Mouse (Mus musculus): ENCODE data around the gene Gm10282.

Gene Gm10282

DNA sequence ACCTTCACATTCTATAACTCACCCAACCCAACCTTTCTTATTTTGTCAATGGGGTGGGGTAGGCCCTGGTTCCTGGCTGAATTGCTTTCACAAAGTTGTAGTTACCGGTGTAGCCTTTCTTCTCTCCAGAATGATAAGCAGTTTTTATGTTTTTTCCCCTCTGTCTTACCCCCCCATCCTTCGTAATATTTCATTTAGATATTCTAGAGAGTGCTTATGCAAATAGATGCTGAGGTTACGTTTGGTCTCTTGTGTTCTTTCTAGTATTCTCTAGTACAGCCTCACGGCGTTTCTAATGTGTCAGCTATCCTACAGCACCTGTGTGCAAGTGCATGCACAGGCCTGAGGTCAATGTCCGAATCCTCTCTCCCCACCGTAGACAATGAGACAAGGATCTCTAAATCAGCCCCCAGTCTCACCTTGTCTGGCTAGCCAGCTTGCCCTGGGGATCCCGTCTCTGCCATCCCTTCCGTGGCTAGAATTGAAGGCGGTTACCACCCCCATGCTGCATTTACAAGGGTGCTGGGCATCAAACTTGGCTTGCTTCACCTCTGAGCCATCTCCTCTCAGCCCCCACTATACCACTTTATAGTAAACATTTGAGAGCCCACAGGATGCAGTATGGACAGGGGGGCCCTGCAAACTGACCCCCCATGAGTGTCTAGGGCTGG, 19.1 kb upstream of the Gm10282 start:
- in situ Hi-C loops (cut with MseI, MboI) = no loop called here

GRCm38 (mm10) chr8:72323131-72323725, 18.2 kb upstream of the Gm10282 start:
- in situ Hi-C loops (cut with MseI, MboI) = no loop called here

- in situ Hi-C loops (cut with MseI, MboI) = no loop called here
Observed at GRCm38 (mm10) chr8:72322471-72322889, 17.4 kb upstream of the Gm10282 start.

DNA sequence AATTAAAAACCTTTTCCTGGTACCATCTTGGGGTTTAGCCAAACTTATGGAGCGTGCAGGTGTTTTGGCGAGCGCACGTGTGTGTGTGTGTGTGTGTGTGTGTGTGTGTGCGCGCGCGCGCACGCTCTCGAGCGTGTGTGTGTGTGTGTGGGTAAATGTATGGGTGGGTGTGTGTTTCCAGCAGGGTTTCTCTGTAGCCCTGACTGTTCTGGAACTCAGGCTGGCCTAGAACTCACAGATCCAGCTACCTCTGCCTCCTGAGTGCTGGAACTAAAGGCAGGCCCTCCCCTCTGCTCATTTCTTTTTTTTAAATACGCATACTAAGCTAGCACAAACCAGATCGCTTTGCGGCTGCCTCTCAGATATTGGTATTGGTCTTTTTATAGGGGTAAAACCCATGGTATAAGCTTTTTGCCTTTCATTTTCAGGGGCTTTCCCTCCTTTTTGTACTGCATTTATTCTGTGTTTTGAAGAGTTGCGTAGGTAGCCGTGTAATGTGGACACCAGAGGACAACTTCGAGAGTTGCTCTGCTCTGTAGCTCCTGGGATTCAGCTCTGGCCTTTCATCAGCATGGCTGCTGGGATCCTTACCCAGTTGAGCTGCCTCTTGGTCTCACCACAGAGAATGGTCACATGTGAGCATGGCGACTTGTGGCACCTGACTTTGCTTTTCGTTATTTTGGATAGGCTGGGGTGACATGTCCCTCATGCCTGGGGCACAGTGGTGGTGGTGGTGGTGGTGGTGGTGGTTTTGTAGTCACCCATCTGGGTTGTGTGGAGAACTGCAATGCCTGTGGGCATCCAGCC, 16.8 kb upstream of the Gm10282 start:
- in situ Hi-C loops (cut with MseI, MboI) = no loop called here

DNA sequence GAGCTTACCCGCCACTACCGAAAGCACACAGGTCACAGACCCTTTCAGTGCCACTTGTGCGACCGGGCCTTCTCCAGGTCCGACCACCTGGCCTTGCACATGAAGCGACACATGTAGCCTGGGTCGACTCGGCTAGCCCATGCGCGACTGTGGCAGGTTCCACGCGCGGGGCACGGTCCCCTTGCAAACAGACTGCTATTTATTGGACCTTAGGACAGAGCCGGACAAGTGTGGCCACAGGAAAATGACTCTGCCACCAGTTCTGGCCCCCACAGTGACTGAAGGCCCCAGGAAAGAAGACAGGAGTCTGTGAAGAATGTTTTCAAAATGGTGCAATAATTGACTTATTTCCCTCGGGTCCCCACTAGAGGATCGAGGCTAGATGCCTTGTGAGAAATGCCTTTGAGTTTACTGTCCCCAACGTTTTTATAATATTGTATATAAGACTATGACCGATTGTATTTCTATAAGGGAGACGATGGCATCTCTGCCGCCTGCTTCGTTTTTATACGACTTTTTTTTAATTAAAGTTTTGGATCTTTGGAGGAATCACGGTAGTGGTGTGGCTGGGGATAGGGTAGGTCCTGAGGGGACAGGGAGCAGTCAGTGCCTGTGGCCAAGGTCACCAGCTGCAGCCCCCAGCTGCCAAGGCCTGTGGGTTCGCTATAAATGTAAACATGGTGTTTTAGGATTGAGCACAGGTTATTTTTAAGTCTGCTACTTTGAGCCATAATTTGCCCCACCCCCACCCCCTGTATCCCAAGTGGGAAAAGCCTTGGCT, 15.9 kb upstream of the Gm10282 start:
- in situ Hi-C loops (cut with MseI, MboI) = no loop called here

GRCm38 (mm10) chr8:72319921-72320802, 15.1 kb upstream of the Gm10282 start:
- in situ Hi-C loops (cut with MseI, MboI) = no loop called here

- in situ Hi-C loops (cut with MseI, MboI) = no loop called here
Observed at GRCm38 (mm10) chr8:72319397-72319796, 14.3 kb upstream of the Gm10282 start.

DNA sequence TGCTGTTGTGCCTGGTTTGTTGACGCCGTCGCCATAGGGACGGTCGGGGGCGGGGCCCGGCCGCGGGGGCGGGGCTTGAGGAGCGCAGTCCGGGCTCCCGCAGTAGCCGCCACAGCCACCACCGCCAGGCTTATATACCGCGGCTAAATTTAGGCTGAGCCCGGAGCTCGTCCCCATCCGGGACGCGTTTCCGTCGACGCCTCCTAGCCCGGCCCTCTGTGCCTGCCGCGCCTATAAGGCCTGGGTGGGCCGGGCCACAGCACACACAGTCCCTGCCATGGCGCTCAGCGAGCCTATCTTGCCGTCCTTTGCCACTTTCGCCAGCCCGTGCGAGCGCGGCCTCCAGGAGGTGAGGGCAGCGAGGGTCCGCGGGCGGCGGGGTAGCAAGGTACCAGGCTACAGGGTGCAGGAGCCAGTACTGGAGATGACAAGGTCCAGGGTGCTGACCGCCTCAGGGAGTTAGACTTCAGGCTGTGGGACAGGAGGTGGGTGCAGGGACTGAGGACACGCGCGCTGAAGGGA, 13.8 kb upstream of the Gm10282 start, which contains the start of gene Klf2:
Klf2 (plus strand) TSS at position 233 of the 522 bp plus-strand sequence.
- in situ Hi-C loops (cut with MseI, MboI) = no loop called here

DNA sequence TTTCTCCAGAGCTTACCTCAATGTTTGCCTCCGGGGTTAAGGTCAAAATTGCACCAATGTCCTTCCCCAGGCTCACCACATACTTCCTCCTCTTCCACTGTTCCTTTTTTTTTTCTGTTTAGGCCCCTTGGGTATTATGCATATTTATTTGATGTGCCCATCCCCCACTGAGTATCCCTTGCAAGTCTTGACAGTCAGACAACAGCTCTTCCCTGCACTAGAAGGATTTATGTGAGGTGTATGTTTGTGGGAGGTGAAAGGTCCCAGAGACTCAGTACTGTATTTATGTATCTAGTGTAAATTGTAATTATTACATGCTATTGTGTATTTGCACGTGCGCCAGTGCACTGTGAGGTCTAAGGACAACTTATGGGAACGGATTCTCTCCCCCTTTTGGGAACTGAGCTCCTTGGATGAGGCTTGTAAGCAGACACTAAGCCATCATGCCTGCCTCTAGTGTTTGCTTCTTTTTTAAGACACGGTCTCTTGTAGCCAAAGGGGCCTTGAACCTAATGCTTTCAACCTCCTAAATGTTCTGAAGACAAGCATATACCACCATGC, 12.8 kb upstream of the Gm10282 start:
- in situ Hi-C loops (cut with MseI, MboI) = no loop called here

GRCm38 (mm10) chr8:72316053-72316695, 11.1 kb upstream of the Gm10282 start:
- in situ Hi-C loops (cut with MseI, MboI) = no loop called here

GRCm38 (mm10) chr8:72312926-72313518, 8.0 kb upstream of the Gm10282 start:
- in situ Hi-C loops (cut with MseI, MboI) = no loop called here

- in situ Hi-C loops (cut with MseI, MboI) = no loop called here
Observed at GRCm38 (mm10) chr8:72310849-72311506, 5.9 kb upstream of the Gm10282 start.

DNA sequence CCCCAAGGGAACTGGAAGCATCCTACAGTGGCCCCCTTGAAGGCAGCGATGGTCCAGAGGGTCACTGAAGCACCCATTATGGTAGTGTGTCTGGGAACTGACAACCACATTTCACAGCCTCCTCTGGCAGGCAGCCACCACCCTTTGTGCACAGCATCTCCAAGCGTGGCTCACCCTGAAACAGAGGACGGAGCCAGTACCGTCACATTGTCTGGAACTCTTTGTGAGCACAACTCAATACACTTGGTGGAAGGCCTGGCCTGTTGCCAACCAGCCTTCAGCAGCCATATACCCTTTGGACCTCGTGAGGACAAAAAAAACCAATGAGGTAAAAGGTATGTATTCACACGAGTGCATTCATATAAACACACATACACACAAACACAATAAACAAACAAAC, 3.2 kb upstream of the Gm10282 start:
- in situ Hi-C loops (cut with MseI, MboI) = no loop called here

DNA sequence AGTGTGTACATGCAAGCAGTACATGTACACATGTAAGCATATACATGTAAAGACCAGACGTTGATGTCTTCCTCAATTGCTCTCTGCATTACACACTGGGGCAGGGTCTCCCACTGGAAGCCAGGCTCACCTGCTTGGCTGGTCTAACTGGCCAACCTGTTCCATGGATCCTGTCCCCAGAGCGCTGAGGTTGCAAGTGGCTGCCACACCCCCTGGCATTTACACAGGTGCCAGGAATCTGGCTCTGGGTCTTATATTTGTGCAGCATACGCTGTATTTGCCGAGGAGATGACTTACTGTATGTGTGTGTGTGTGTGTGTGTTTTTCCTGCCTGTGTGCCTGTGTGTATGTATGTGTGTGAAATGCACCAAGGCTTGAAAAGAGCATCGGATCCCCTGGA, 1.9 kb upstream of the Gm10282 start:
- in situ Hi-C loops (cut with MseI, MboI) = no loop called here

DNA sequence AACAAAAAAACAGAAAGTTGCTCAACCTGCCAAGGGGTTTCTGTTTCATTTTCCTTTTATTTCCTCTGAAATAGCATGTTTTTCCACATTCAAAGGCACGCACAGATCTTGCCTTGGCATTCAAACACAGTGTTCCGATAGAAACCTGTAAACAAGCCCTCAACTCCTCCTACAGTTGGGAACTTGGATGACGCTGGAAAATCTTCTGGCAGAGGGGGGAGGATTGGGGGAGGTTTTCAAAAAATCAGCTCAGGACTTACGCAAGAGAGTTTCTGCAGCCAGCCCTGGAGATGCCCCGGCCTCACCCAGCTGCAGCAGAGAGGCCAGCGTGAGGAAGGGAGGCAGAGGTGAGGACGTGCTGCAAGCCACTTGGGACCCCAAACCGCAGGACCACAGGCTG, 1.4 kb downstream of the Gm10282 start:
- in situ Hi-C loops (cut with MseI, MboI) = no loop called here

DNA sequence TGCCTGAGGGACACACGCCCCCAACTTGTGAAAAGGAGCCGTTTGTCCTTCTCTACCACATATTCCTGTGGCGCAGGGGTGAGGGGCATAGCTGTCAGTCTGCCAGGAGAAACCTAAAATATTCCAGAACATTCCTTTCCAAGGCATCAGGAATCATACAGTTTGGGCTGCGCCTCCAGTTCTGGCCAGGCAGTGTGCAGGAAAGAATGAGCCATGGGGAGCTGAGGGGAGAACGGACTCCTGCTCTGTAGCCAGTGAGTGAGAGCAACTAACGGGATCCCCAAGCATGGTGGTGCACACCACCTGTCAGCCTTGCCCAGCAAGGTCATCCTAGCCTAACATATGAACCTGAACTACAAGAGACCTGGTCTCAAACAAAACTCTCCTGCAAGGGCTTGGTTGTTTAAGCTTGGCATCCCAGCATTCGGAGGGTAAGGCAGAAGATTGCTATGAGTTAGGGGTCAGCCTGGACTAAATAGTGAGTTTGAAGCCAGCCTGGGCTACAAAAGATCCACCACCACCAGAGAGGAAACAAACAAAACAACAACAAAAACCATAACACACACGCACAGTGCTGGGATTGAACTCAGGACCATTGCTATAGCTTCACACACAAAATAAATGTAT, 2.0 kb downstream of the Gm10282 start:
- in situ Hi-C loops (cut with MseI, MboI) = no loop called here

DNA sequence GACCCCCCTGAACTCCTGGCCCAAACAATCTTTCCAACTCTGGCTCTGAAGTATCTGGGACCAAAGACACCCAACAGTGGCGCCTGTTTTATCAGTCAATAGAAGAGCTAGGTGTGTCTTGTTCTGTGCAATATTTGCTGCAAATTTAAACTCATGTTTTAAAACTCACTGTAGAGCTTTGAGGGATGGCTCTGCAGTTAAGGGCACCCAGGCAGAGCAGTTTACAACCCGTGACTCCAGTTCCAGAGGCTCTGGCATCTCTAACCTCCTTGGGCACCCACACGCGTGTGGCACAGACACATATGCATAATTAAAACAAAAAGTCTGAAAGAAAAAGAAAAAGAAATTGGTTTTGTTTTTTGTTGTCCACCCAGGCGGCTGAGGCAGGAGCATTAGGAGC, 3.6 kb downstream of the Gm10282 start:
- in situ Hi-C loops (cut with MseI, MboI) = no loop called here

- in situ Hi-C loops (cut with MseI, MboI) = no loop called here
Observed at GRCm38 (mm10) chr8:72300654-72301400, 4.2 kb downstream of the Gm10282 start.

Data from mouse trophoblast stem cell (cell line).